Mouse (Mus musculus) Patski (cell line): Measurements from ENCODE around the gene Spdya. TPM values are rescaled to one million over a fixed set of nuclear protein-coding genes. Genes with fewer than 3 reads are reported as not detected.
"Not testable (repeated sequence)": the region's sequence is repeated elsewhere in the genome, so short reads cannot be mapped to it uniquely, and the experiment has no call there.

Source experiments
- ATAC-seq: fragments of 100-300 bp; one replicate; pipeline ENCODE4 v1.8.0; 2021
- CTCF ChIA-PET: fragments of 350-600 bp; sonication (Branson Sonifier 250); formaldehyde crosslinking; loops from one replicate; lab custom pipeline; 2022; ENCODE audit warnings: inconsistent platforms; lab: Charles Lee
- POLR2A ChIA-PET: fragments of 350-600 bp; sonication (Branson Sonifier 250); formaldehyde crosslinking; loops from one replicate; lab custom pipeline; 2022; ENCODE audit warnings: antibody characterized with exemption, inconsistent platforms; lab: Charles Lee
- DNase-seq: peaks from one replicate; pipeline ENCODE4 v3.0.0-alpha.2; 2011; ENCODE audit warnings: low read depth, low spot score
- H3K27me3 ChIP-seq: fragments of 371-371 bp; one replicate; pipeline ENCODE4 v1.5.1; 2021
- CTCF ChIP-seq: fragments of 100-300 bp; IDR thresholded peaks from one replicate; pipeline ENCODE4 v1.5.1; 2021
- in situ Hi-C: fragments of 300-500 bp; cut with MboI; formaldehyde crosslinking; loops from 3 replicates; pipeline ENCODE4 v1.11.1; 2018; ENCODE audit warnings: low pct_unique_long_range_greater_than_20kb, mixed read lengths
- polyA plus RNA-seq: library from polyadenylated mRNA; unstranded; gene quantifications from one replicate; pipeline ENCODE4 v1.2.3, GENCODE M21; 2021

The Spdya gene
- polyA plus RNA-seq, 1 experiment from 2014 or later: 2.3 TPM

DNA sequence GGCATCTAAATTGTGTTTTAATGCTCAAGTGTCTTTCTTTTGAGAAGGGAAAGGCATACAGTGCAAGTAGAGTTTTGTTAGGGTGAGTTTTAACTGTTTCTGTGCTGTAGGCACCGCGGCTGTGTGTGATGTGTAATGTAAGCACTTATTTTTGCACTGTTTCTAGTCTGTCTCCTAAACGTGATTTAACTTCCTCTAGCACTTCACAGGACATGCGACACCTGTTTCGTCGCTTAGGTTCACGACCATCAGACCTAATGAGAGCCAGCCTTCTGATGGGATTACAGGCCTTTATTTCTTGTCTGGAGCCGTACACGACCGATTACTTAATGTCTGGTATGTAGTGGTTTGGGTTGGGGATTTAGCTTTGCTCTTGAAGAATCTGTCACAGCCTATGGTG lies 79.9 kb downstream of the Spdya start:
- no peaks in the 10 kb centered on the region for H3K27me3 ChIP-seq
- TF ChIP-seq CTCF: no peak
- ChIA-PET CTCF (no interaction called here), POLR2A (no interaction called here)
- in situ Hi-C loops: no loop called here
- ATAC-seq (no peak), DNase-seq (no peak)

GRCm38 (mm10) chr17:71633350-71633749 lies 81.5 kb downstream of the Spdya start:
- TF ChIP-seq CTCF: no peak
- POLR2A ChIA-PET: no interaction called here
- DNase-seq (no peak), ATAC-seq (no peak)
- no peaks in the 10 kb centered on the region for H3K27me3 ChIP-seq
- in situ Hi-C loops: no loop called here
- CTCF ChIA-PET: interaction anchor here (1.9 kb wide), 2 partner anchors 12 to 14 kb away, joined by 4 read pairs; no protein-coding TSS in a partner anchor

DNA sequence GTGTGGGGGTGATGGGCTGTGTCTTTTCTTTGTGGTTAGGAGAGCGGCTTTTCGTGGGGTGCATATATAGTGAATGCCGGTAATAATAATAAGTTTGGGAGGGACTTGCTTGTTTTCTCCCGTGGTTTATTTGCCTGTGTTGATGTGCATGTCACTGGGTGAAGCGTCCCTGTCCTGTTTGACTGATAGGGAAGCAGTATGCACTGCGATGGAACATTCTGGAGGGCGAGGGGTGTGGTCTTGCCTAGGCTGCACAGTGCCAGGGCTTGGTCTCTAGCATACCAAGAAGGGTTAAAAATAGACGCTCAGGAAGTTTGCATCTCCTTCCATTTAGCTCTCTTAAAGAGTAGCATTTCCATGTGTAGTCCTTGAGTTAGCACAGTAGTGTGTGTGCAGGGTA lies 84.9 kb downstream of the Spdya start:
- no peaks in the 10 kb centered on the region for H3K27me3 ChIP-seq
- no peak for TF ChIP-seq CTCF
- in situ Hi-C loops: no loop called here
- DNase-seq: no peak
- POLR2A ChIA-PET: no interaction called here
- CTCF ChIA-PET: interaction anchor here (2.4 kb wide), 1 partner anchor 11 kb away, joined by 6 read pairs; no protein-coding TSS in a partner anchor
- ATAC-seq: no peak

- TF ChIP-seq CTCF: no peak
- no peak for DNase-seq
- ChIA-PET CTCF (interaction anchor here (0.9 to 2.4 kb wide), 3 partner anchors 10 to 20 kb away, joined by 3 to 6 read pairs (median 4); no protein-coding TSS in a partner anchor), POLR2A (no interaction called here)
- no peak for ATAC-seq
- in situ Hi-C loops: no loop called here
- no peaks in the 10 kb centered on the region for H3K27me3 ChIP-seq
Measured at GRCm38 (mm10) chr17:71637750-71638265, 85.9 kb downstream of the Spdya start.

DNA sequence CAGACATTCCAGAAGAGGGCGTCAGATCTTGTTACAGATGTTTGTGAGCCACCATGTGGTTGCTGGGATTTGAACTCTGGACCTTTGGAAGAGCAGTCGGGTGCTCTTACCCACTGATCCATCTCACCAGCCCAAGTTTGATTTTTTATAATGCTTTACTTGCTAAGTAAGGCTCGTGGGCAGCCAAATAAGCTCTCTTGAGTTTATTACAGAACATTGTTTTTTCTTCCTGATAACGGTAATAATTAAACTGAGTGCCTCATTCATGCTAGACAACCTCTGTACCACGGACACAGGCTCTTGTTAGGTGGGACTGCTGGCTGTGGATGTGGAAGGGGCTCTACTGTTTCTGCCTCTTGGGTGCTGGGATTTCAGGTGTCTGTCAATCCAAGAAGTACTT lies 87.2 kb downstream of the Spdya start:
- DNase-seq, in situ Hi-C loops, H3K27me3 ChIP-seq, ATAC-seq: not testable (repeated sequence)
- ChIA-PET POLR2A (interaction anchor here (0.6 kb wide), 1 partner anchor 145 kb away, joined by 3 read pairs; no protein-coding TSS in a partner anchor), CTCF (interaction anchor here (1.4 to 2.4 kb wide), 2 partner anchors 9 to 24 kb away, joined by 3 to 6 read pairs; no protein-coding TSS in a partner anchor)

Other genes starting within 250 kb of the Spdya start
- 0.59 TPM for gene Emilin2, start 240.1 kb upstream of the Spdya start, polyA plus RNA-seq
- gene Gm4707, start 92.1 kb upstream of the Spdya start, polyA plus RNA-seq: 0.47 TPM
- gene Smchd1, start 76.7 kb upstream of the Spdya start, polyA plus RNA-seq: 45.8 TPM
- 24.4 TPM for gene Ndc80, start 25.2 kb upstream of the Spdya start, polyA plus RNA-seq
- 74.4 TPM for gene Wdr43, start 63.8 kb downstream of the Spdya start, polyA plus RNA-seq
- gene Togaram2, start 121.2 kb downstream of the Spdya start, polyA plus RNA-seq: 1.8 TPM
- gene Pcare, start 200.8 kb downstream of the Spdya start, polyA plus RNA-seq: not detected
- 43.4 TPM for gene Clip4, start 216.4 kb downstream of the Spdya start, polyA plus RNA-seq